Mouse (Mus musculus) left cerebral cortex, adult 8-10 months (tissue): ENCODE measurements around the gene Wdr41. TPM values are rescaled to one million over a fixed set of nuclear protein-coding genes. Genes with fewer than 3 reads are reported as not detected.

Experiments
- DNase-seq, 2 experiments: peaks; one replicate each; pipeline ENCODE4 v3.0.0; 2022; ENCODE audit warnings: low spot score in 2 of 2
- total RNA-seq, 4 experiments: library from RNA; stranded (reverse); gene quantifications; 2 replicates each; pipeline ENCODE4 v1.2.4; 2022

The Wdr41 gene
- total RNA-seq = 10 to 100 TPM; 17.5 to 22.8 (median 21.4) TPM

DNA sequence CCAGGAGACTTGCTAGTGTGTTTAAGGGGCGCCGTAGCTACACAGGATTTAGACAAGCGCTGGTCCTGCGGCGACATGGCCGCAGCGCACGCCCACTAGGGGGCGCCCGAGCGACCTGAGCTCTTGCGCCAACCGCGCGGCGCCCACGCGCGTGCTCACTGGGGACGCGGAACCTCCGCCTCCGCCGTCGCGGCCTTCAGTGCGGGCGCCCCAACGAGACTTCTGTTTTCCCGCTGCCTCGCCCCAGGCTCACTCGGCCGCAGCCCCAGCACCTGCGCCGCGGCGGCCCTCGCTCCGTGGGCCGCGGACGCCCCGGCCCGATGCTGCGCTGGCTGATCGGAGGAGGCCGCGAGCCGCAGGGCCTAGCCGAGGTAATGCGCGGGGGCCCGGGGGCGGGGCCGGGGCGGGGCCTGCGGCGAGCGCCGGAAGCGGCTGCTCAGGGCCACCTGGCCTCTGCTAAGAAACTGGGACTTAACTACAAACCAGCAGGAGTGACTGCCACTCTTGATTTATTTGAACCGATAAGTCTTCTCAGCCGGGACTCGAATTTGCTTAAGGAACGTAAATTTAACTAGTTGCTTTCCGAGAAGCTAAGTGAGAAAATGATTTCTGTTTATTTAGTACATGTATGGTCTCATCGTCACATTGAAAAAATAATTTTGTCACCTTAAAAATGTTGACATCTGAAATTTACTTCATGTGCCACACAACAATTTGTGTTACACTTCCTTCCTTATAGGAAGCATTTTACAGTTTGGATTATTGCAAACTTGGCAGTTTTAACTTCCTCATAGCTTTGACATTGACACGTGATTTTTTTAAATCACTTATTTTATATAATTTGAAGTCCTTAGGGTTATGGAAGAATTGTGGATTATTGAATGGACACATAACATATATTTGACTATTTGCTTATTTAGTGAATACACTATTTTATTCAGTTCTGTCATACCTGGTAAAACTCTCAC lies at the start of gene Wdr41:
TSS of gene Wdr41 (plus strand) at position 126 of the 968 bp plus-strand sequence.
- DNase-seq = peak; percentile 88 to 91

DNA sequence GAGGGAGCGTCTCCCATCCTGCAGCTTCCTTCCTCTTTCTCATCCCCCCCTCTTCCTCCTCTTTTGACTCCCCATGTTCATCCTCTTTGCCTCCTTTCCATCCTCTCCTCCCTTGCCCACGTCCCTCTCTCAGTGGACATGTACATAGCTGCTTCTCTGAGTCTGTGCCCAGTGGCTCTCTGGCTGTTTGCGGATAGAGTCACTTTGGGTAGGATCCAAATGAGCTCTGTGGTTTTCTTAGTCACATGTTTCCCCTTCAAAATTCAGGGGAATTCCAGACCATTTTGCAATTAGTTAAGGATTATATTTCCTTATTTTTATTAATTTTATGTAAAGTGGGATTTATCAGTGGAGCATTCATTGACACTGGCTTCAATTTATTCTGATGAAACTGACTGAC lies 48.1 kb upstream of the Wdr41 start:
- no peak for DNase-seq

DNA sequence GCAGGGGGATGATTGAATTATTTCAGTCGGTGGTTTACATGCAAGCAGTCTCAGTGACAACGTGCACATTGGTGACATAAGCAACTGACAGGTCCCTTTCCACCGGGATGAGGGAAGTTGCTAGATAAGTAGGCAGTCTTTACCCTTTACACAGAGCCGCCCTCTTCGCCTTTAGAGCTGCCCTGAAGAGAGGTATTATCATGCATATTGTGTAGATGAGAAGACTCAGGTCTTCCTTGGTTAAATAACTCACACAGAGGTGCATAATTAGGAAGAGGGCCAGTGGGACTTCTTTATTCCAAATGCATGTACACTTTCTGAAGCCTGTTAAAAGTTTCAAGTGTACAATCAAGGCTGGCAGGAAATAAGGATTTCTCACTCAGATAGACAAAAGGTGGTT lies 37.7 kb upstream of the Wdr41 start:
- DNase-seq = no peak

GRCm38 (mm10) chr13:94940104-94940503 lies 36.0 kb upstream of the Wdr41 start:
- no peak for DNase-seq

DNA sequence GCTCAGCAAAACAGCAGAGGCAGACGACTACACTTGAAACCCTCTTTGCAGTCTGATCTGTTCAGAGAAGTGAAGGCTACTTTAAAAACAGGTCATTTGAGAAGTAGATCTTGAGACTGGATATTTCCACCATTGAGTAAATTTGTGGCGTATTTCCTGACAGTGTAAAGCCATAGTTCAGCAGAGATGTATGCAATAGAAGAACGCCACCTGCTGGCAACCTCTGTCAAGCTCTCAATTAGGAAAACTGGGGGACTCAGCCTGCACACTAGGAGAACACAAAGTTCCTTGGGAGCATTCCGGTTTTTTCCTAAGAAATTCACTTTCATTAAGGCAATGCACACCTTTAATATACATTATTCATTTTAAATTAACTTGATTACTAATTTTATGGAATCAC lies 34.9 kb upstream of the Wdr41 start:
- DNase-seq = peak; percentile 15 to 30

GRCm38 (mm10) chr13:94955941-94956340 lies 20.2 kb upstream of the Wdr41 start:
- no peak for DNase-seq

DNA sequence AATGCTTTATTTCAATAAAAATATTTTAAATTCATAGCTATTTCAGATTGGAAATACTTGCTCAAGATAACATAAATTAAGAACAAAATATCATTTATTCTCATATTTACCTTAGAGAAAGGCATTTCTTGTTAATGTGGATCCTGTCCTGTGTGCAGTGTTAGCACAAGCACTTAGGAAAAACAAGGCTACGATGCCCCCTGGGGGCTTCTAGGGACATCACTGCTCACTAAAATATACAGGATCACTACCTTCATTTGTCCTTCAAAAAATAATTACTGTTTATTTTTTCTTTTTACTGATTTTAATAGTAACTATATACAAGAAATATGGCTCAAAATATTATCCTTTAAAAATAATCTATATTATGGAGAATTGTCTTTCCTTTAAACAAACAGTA lies 18.2 kb upstream of the Wdr41 start:
- DNase-seq = no peak

- no peak for DNase-seq
These were observed 6.1 kb upstream of the Wdr41 start for GRCm38 (mm10) chr13:94969992-94970553.

DNA sequence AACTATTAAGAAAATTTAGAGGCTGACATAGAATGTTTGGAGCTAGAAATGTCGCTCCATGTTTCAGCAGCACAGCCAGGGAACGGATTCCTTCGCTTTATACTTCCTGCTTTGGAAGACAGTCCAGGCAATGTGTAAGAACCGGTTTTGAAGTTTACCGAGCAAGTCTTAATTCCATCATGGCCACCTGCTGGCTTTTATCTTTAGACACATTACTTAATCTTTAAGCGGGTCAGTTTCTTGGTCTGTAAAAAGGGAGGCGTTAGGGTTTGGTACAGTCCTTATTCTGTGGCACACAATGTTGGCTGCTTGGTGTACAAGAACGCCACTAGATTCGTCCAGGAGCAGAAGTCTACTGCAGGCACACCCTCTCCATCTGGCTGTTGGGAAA lies 321 bp upstream of the Wdr41 start:
- DNase-seq = no peak

DNA sequence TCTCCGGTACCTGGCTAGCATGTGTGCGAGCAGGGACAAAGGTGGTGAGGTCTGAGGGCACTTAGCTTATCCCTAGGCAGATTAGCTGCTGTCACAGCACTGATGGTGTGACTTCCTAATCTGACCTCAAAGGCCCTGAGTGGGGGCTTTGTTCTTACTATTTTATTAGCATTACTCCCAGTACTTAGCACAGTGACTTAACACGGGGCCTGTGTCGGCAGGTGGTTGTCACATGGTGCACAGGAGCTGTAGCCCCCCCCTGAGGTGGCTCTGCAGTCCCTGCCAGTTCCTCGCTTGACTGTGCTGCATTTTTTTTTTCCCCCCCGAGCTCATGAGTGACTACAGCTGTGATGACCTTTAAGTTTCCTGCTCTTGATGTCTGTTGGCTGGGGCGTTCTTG lies 2.9 kb downstream of the Wdr41 start:
- no peak for DNase-seq

DNA sequence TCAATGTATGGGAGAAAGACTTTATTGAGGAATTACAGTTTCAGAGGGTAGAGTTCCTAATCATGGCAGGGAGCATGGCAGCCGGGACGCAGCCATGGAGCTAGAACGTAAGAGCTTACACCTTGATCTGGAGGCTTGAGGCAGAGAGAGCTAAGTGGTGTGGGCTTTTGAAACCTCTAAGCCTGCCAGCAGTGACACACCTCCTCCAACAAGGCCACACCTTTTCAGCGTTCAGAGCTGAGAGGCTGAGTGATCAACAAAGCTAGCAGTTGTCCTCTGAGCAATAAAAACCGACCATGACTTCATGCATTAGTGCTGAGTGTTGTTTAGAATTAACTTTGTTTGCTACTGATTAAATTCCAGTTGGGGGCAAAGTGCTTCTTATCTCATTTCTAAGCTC lies 14.4 kb downstream of the Wdr41 start:
- DNase-seq = no peak

DNA sequence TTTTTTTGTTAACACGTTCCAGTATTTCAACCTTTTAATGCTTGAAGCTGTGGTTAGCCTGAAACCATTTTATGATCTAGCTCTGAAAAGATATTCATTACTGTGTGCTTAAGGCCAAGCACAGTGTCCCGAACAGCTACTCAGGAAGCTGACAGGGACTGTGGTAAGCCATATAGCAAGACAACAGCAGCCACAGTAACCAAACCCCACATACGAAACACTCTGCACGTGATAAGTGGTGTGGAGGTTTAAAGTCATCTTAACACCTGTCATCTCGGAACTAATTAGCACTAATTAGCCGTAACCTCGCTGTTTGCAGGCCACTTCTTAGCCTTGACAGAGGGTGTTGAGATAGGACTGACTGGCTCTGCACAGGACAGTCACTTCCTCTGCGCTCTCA lies 31.1 kb downstream of the Wdr41 start:
- no peak for DNase-seq

GRCm38 (mm10) chr13:95009261-95009660 lies 33.1 kb downstream of the Wdr41 start:
- DNase-seq = no peak

DNA sequence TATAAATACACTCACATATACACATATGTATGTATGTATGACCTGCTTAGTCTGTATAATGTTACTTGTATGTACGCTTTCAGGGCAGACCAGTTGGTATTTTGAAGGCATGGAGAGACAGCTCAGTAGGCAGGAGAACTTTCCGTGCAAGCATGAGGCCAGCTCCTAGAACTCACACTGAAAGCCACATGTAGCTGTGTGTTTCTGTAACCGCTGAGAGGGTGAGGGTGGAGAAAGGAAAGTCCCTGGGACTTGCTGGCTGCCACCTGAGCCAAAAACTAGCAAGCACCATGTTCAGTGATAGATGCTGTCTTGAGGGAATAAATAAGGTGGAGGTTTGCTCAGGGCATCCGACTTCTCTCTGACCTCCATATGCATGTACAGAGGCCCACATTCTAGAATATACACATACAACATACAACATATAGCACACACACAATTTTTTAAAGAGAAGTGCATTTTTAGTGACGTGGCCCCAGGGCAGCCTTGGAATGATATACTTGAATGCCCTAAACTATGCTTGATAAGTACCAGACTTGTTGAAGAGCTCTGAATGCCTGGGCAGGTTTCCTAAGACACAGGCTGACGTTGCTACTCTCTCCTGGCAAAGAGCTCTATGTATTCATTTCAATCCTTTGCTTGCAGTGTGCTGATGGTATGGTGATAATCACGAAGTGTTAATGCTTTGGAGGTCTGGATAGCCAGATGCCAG lies 35.6 kb downstream of the Wdr41 start:
- DNase-seq = no peak

DNA sequence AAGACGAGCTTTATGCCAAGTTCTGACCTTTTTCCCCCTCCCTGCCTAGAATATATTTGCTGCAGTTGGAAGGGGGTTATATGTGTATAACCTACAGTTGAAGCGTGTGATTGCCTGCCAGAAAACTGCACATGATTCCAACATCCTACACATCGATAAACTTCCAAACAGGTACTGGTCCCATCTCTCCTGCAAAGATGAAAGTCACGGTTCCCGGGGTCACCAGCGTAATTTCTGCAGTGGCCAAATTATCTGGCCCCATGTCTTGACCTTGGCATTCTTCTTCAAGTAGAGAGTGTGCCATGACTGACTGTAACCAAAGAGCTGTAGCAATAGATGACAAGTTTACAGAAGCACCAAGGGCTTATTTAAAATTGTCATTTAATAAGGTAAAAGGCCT lies 41.1 kb downstream of the Wdr41 start:
- no peak for DNase-seq

DNA sequence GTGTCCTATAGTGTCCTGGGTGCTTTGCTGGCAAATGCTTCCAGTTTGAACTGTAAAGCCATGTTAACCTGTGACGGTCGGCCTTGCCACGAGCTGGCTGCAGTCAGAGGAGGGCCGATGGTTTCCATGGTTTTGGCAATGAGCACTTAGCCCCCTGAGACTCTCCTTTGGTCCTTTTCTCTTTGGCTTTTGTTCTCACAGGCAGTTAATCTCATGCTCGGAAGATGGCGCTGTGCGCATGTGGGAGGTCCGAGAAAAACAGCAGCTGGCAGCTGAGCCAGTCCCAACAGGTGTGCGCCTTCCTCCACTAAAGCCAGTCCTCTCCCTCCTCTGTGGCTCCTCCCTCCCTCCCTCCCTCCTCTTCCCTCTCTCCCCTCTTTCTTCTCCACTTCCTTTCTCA lies 41.8 kb downstream of the Wdr41 start:
- DNase-seq = peak; percentile 54 to 57

- no peak for DNase-seq
These were observed 43.2 kb downstream of the Wdr41 start for GRCm38 (mm10) chr13:95019345-95019744.

GRCm38 (mm10) chr13:95020216-95020615 lies 44.1 kb downstream of the Wdr41 start:
- DNase-seq = no peak

- DNase-seq = no peak
These were observed 54.7 kb downstream of the Wdr41 start for GRCm38 (mm10) chr13:95030828-95031227.

DNA sequence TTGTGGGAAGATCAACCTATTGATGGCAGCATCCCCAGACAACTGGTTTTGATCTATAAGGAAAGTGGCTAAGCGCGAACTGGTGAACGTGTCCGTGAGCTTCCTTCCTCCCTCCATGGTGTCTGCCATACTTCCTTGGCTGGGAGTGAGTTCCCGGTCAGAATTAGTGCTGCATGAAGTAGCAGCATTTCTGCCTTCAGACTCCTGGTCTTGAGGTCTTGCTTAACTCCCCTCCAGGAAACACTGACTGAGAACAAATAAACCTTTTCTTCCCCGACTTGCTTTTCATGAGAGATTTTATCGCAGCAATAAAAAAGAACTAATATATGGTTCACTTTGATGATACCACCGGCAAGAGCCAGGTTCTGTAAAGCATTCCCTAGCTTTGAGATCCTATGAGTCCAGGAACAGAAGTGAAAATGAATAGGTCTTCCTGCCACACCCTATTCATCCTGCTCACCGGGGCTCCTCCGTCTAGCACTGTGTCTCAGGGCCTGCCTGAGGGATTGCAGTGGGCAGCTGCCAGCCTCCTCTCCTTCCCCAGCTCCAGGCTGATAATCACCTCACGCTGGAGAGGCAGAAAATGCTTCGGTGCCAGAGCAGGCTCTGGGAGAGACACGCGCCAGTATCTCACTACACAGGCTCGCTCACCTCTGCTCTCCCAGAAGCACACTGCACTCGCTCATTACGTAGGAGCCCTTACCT lies 56.1 kb downstream of the Wdr41 start:
- no peak for DNase-seq

DNA sequence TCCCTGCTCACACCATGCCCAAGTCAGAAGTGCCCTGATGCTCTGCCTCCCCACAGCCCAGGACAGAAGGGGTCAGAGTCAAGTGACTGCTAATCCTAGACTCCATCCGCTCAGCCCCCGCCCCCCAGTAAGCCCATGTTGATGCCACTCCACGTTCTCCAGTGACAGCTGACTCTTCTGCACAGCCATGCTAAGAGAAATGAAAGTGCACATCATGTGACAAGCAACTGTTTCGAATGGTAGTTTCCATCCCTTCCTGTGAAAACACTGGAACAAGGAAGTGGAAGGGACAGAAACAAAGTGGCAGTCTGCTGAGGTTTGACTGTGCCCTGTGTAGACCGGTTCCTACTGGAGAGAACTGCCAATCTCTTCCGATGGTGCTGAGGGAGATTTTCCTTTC lies 56.8 kb downstream of the Wdr41 start:
- DNase-seq = no peak

GRCm38 (mm10) chr13:95034094-95034493 lies 58.0 kb downstream of the Wdr41 start:
- DNase-seq = no peak
